Mouse (Mus musculus) frontal cortex, postnatal 10 days (tissue): Measurements from ENCODE around the gene Lrrc20.
"Not testable (repeated sequence)": the region's sequence is repeated elsewhere in the genome, so short reads cannot be mapped to it uniquely, and the experiment has no call there.

Source experiments
- DNase-seq, 2 experiments: peaks; one replicate each; pipeline ENCODE4 v3.0.0; 2022; ENCODE audit warnings: low spot score in 2 of 2, mixed read lengths in 1 of 2

Lrrc20 gene

GRCm38 (mm10) chr10:61475594-61476439 lies at the start of gene Lrrc20:
Lrrc20 (plus strand) TSS chr10:61475801.
- DNase-seq, result peak; percentile 90 to 92

- DNase-seq, result no peak
Measured at GRCm38 (mm10) chr10:61426251-61426757, 49.3 kb upstream of the Lrrc20 start.

GRCm38 (mm10) chr10:61427951-61428350 lies 47.6 kb upstream of the Lrrc20 start:
- no peak for DNase-seq

GRCm38 (mm10) chr10:61428416-61428815 lies 47.2 kb upstream of the Lrrc20 start:
- no peak for DNase-seq

GRCm38 (mm10) chr10:61429043-61429442 lies 46.6 kb upstream of the Lrrc20 start:
- DNase-seq, result no peak

- no peak for DNase-seq
Measured at GRCm38 (mm10) chr10:61431375-61431774, 44.2 kb upstream of the Lrrc20 start.

- no peak for DNase-seq
Measured at GRCm38 (mm10) chr10:61440202-61440800, 35.3 kb upstream of the Lrrc20 start.

GRCm38 (mm10) chr10:61443456-61443855 lies 32.1 kb upstream of the Lrrc20 start:
- no peak for DNase-seq

- DNase-seq, result no peak
Measured at GRCm38 (mm10) chr10:61443876-61444275, 31.7 kb upstream of the Lrrc20 start.

- DNase-seq, result no peak
Measured at GRCm38 (mm10) chr10:61445016-61445415, 30.6 kb upstream of the Lrrc20 start.

- DNase-seq, result no peak
Measured at GRCm38 (mm10) chr10:61447581-61448353, 27.8 kb upstream of the Lrrc20 start.

- DNase-seq, result no peak
Measured at GRCm38 (mm10) chr10:61448834-61449233, 26.8 kb upstream of the Lrrc20 start.

GRCm38 (mm10) chr10:61451463-61451930 lies 24.1 kb upstream of the Lrrc20 start:
- no peak for DNase-seq

GRCm38 (mm10) chr10:61451931-61452617 lies 23.5 kb upstream of the Lrrc20 start:
- DNase-seq, result peak in 1 of 2 experiments; percentile 52

- DNase-seq, result peak; percentile 95 to 97
Measured at GRCm38 (mm10) chr10:61452645-61453044, 23.0 kb upstream of the Lrrc20 start, which contains the start of gene Eif4ebp2. Eif4ebp2 (minus strand) TSS chr10:61452661.

GRCm38 (mm10) chr10:61453171-61453570 lies 22.4 kb upstream of the Lrrc20 start:
- not testable (repeated sequence) for DNase-seq

GRCm38 (mm10) chr10:61457182-61457581 lies 18.4 kb upstream of the Lrrc20 start:
- DNase-seq, result no peak

- no peak for DNase-seq
Measured at GRCm38 (mm10) chr10:61465009-61465408, 10.6 kb upstream of the Lrrc20 start.

- DNase-seq, result no peak
Measured at GRCm38 (mm10) chr10:61466242-61466641, 9.4 kb upstream of the Lrrc20 start.

GRCm38 (mm10) chr10:61466873-61467272 lies 8.7 kb upstream of the Lrrc20 start:
- DNase-seq, result no peak

GRCm38 (mm10) chr10:61468900-61469299 lies 6.7 kb upstream of the Lrrc20 start:
- no peak for DNase-seq
